Mouse (Mus musculus) heart, embryonic 15.5 days (tissue): Measurements from ENCODE around the gene Cd46. TPM values are rescaled to one million over a fixed set of nuclear protein-coding genes. Genes with fewer than 3 reads are reported as not detected.

Source experiments
- ATAC-seq: fragments of 200-750 bp; cut with Nextera tagmentation; replicated peaks from 2 replicates; pipeline ENCODE4 v1.8.0; 2017; ENCODE audit warnings: low read depth, moderate TSS enrichment; ENCODE audit not compliant: insufficient number of reproducible peaks, insufficient read depth, low FRiP score
- H3K27ac ChIP-seq: fragments of 300-500 bp; sonication (generic); 2 replicates; pipeline ENCODE4 v1.5.1; 2015; ENCODE audit warnings: mild to moderate bottlenecking, inconsistent platforms
- H3K27me3 ChIP-seq: fragments of 300-500 bp; sonication (generic); 2 replicates; pipeline ENCODE4 v1.6.1; 2015; ENCODE audit warnings: inconsistent platforms
- H3K36me3 ChIP-seq: fragments of 300-500 bp; sonication (generic); 2 replicates; pipeline ENCODE4 v1.6.1; 2015; ENCODE audit warnings: mild to moderate bottlenecking, inconsistent platforms
- H3K4me1 ChIP-seq: fragments of 300-500 bp; sonication (generic); replicated peaks from 2 replicates; pipeline ENCODE4 v1.6.1; 2015; ENCODE audit warnings: inconsistent platforms
- H3K4me2 ChIP-seq: fragments of 300-500 bp; sonication (generic); 2 replicates; pipeline ENCODE4 v1.6.1; 2015; ENCODE audit warnings: inconsistent platforms, mild to moderate bottlenecking, moderate library complexity
- H3K4me3 ChIP-seq: fragments of 300-500 bp; sonication (generic); 2 replicates; pipeline ENCODE4 v1.5.1; 2015; ENCODE audit warnings: mild to moderate bottlenecking, inconsistent platforms
- H3K9ac ChIP-seq: fragments of 300-500 bp; sonication (generic); 2 replicates; pipeline ENCODE4 v1.6.1; 2015; ENCODE audit warnings: mild to moderate bottlenecking, inconsistent platforms
- H3K9me3 ChIP-seq: fragments of 300-500 bp; sonication (generic); replicated peaks from 2 replicates; pipeline ENCODE4 v1.6.1; 2016; ENCODE audit warnings: inconsistent platforms
- WGBS: fragments of 180-500 bp; shearing (Covaris S2); methylation state at CpG from one replicate; pipeline ENCODE4 v1.1.7; 2015; ENCODE audit warnings: mixed read lengths; 5-methylcytosine and 5-hydroxymethylcytosine counted together
- polyA plus RNA-seq: library from polyadenylated mRNA; unstranded; fragments of >200 nt; fragmentation: Nextera tagmentation; extraction: Ambion mirVana; gene quantifications from 2 replicates; pipeline ENCODE4 v1.2.1, GENCODE M21; 2015

Gene Cd46
- polyA plus RNA-seq, 1 experiment from 2014 or later: 0.62 TPM

- H3K4me2 ChIP-seq: no peak overlapping the region
- no peak overlapping the region for H3K4me3 ChIP-seq
- 81% methylated on average over 9 of the region's 9 CpGs for WGBS
- no peaks in the 10 kb centered on the region for H3K9me3 ChIP-seq
- H3K36me3 ChIP-seq: no peaks in the 10 kb centered on the region
- H3K4me1 ChIP-seq: 0 out of 2 replicates have a peak, but pooled peaks cover 4% of the 10 kb centered on the region
- no peak for ATAC-seq
- H3K9ac ChIP-seq: no peak overlapping the region
- no peak overlapping the region for H3K27ac ChIP-seq
- no peaks in the 10 kb centered on the region for H3K27me3 ChIP-seq
These were observed 73.7 kb downstream of the Cd46 start for GRCm38 (mm10) chr1:195018089-195018999.

GRCm38 (mm10) chr1:195017626-195018025 is 74.4 kb downstream of the Cd46 start:
- H3K27ac ChIP-seq: no peak overlapping the region
- H3K4me3 ChIP-seq: no peak overlapping the region
- no peaks in the 10 kb centered on the region for H3K27me3 ChIP-seq
- no peaks in the 10 kb centered on the region for H3K36me3 ChIP-seq
- no peak for ATAC-seq
- no peak overlapping the region for H3K4me2 ChIP-seq
- H3K9me3 ChIP-seq: no peaks in the 10 kb centered on the region
- 0 out of 2 replicates have a peak, but pooled peaks cover 4% of the 10 kb centered on the region for H3K4me1 ChIP-seq
- 64% methylated on average over 4 of the region's 4 CpGs for WGBS
- no peak overlapping the region for H3K9ac ChIP-seq

GRCm38 (mm10) chr1:195016811-195017501 is 75.1 kb downstream of the Cd46 start:
- H3K4me1 ChIP-seq: 0 out of 2 replicates have a peak, but pooled peaks cover 4% of the 10 kb centered on the region
- peak; percentile 48 for ATAC-seq
- H3K4me3 ChIP-seq: peak overlapping the region; percentile 40
- no peaks in the 10 kb centered on the region for H3K9me3 ChIP-seq
- H3K27me3 ChIP-seq: no peaks in the 10 kb centered on the region
- peak overlapping the region; percentile 31; the same call in 1 of the 2 replicates for H3K27ac ChIP-seq
- WGBS: 46% methylated on average over 10 of the region's 11 CpGs
- H3K4me2 ChIP-seq: peak overlapping the region; percentile 62
- peak overlapping the region; percentile 34 for H3K9ac ChIP-seq
- no peaks in the 10 kb centered on the region for H3K36me3 ChIP-seq

- WGBS: 83% methylated on average over 1 of the region's 1 CpGs
- no peak for ATAC-seq
- Histone ChIP-seq H3K9ac (no peak overlapping the region), H3K4me1 (0 out of 2 replicates have a peak, but pooled peaks cover 4% of the 10 kb centered on the region), H3K27ac (no peak overlapping the region), H3K9me3 (no peaks in the 10 kb centered on the region), H3K4me3 (no peak overlapping the region), H3K27me3 (no peaks in the 10 kb centered on the region), H3K36me3 (no peaks in the 10 kb centered on the region), H3K4me2 (no peak overlapping the region)
These were observed 76.8 kb downstream of the Cd46 start for GRCm38 (mm10) chr1:195015281-195015680.

- H3K36me3 ChIP-seq: no peaks in the 10 kb centered on the region
- H3K4me2 ChIP-seq: no peak overlapping the region
- H3K27ac ChIP-seq: no peak overlapping the region
- H3K27me3 ChIP-seq: no peaks in the 10 kb centered on the region
- H3K9ac ChIP-seq: no peak overlapping the region
- no peak overlapping the region for H3K4me3 ChIP-seq
- 62% methylated on average over 3 of the region's 3 CpGs for WGBS
- no peak for ATAC-seq
- 0 out of 2 replicates have a peak, but pooled peaks cover 4% of the 10 kb centered on the region for H3K4me1 ChIP-seq
- no peaks in the 10 kb centered on the region for H3K9me3 ChIP-seq
These were observed 77.7 kb downstream of the Cd46 start for GRCm38 (mm10) chr1:195014201-195014885.

GRCm38 (mm10) chr1:195012531-195012930 is 79.5 kb downstream of the Cd46 start:
- ATAC-seq: no peak
- H3K9ac ChIP-seq: no peak overlapping the region
- H3K9me3 ChIP-seq: no peaks in the 10 kb centered on the region
- H3K4me1 ChIP-seq: 0 out of 2 replicates have a peak, but pooled peaks cover 4% of the 10 kb centered on the region
- no peak overlapping the region for H3K4me3 ChIP-seq
- no peaks in the 10 kb centered on the region for H3K36me3 ChIP-seq
- no peaks in the 10 kb centered on the region for H3K27me3 ChIP-seq
- H3K27ac ChIP-seq: no peak overlapping the region
- no peak overlapping the region for H3K4me2 ChIP-seq
- WGBS: 59% methylated on average over 2 of the region's 2 CpGs

GRCm38 (mm10) chr1:195006267-195006666 is 85.8 kb downstream of the Cd46 start:
- Histone ChIP-seq H3K4me1 (no peaks in the 10 kb centered on the region), H3K4me2 (no peak overlapping the region), H3K9me3 (no peaks in the 10 kb centered on the region), H3K4me3 (no peak overlapping the region), H3K27me3 (no peaks in the 10 kb centered on the region), H3K36me3 (no peaks in the 10 kb centered on the region), H3K27ac (no peak overlapping the region), H3K9ac (no peak overlapping the region)
- no peak for ATAC-seq

GRCm38 (mm10) chr1:195004194-195004593 is 87.9 kb downstream of the Cd46 start:
- ATAC-seq: no peak

GRCm38 (mm10) chr1:195003328-195003727 is 88.7 kb downstream of the Cd46 start:
- Histone ChIP-seq H3K9me3 (no peaks in the 10 kb centered on the region), H3K27ac (no peak overlapping the region), H3K9ac (no peak overlapping the region), H3K4me2 (no peak overlapping the region), H3K27me3 (no peaks in the 10 kb centered on the region), H3K36me3 (no peaks in the 10 kb centered on the region), H3K4me1 (no peaks in the 10 kb centered on the region), H3K4me3 (no peak overlapping the region)
- ATAC-seq: no peak
- 80% methylated on average over 4 of the region's 4 CpGs for WGBS

More at GRCm38 (mm10) chr1:195004194-195004593, 87.9 kb downstream of the Cd46 start:
- no peak overlapping the region for H3K4me2 ChIP-seq
- no peaks in the 10 kb centered on the region for H3K4me1 ChIP-seq
- 44% methylated on average over 1 of the region's 1 CpGs for WGBS
- H3K27me3 ChIP-seq: no peaks in the 10 kb centered on the region
- H3K9ac ChIP-seq: no peak overlapping the region
- no peak overlapping the region for H3K27ac ChIP-seq
- H3K36me3 ChIP-seq: no peaks in the 10 kb centered on the region
- H3K9me3 ChIP-seq: no peaks in the 10 kb centered on the region
- no peak overlapping the region for H3K4me3 ChIP-seq

GRCm38 (mm10) chr1:194998396-194998795 is 93.7 kb downstream of the Cd46 start:
- Histone ChIP-seq H3K9ac (no peak overlapping the region), H3K4me1 (0 out of 2 replicates have a peak, but pooled peaks cover 3% of the 10 kb centered on the region), H3K36me3 (no peaks in the 10 kb centered on the region), H3K27ac (no peak overlapping the region), H3K4me2 (no peak overlapping the region), H3K9me3 (no peaks in the 10 kb centered on the region), H3K4me3 (no peak overlapping the region), H3K27me3 (no peaks in the 10 kb centered on the region)
- 81% methylated on average over 1 of the region's 1 CpGs for whole genome bisulfite sequencing
- ATAC-seq: no peak

- H3K27ac ChIP-seq: no peak overlapping the region
- no peak for ATAC-seq
- 80% methylated on average over 2 of the region's 2 CpGs for WGBS
- no peak overlapping the region for H3K9ac ChIP-seq
- no peaks in the 10 kb centered on the region for H3K36me3 ChIP-seq
- no peak overlapping the region for H3K4me3 ChIP-seq
- H3K27me3 ChIP-seq: no peaks in the 10 kb centered on the region
- H3K9me3 ChIP-seq: no peaks in the 10 kb centered on the region
- peaks cover 10% of the 10 kb centered on the region; the same call in 1 of the 2 replicates for H3K4me1 ChIP-seq
- H3K4me2 ChIP-seq: no peak overlapping the region
These were observed 96.9 kb downstream of the Cd46 start for GRCm38 (mm10) chr1:194995196-194995595.
